Mouse (Mus musculus): ENCODE measurements around the gene Gimap8. TPM values are rescaled to one million over a fixed set of nuclear protein-coding genes. Genes with fewer than 3 reads are reported as not detected.

Gimap8 gene
- total and polyA plus RNA-seq, 3 experiments: 21.6 to 28.5 (median 27.5) TPM

DNA sequence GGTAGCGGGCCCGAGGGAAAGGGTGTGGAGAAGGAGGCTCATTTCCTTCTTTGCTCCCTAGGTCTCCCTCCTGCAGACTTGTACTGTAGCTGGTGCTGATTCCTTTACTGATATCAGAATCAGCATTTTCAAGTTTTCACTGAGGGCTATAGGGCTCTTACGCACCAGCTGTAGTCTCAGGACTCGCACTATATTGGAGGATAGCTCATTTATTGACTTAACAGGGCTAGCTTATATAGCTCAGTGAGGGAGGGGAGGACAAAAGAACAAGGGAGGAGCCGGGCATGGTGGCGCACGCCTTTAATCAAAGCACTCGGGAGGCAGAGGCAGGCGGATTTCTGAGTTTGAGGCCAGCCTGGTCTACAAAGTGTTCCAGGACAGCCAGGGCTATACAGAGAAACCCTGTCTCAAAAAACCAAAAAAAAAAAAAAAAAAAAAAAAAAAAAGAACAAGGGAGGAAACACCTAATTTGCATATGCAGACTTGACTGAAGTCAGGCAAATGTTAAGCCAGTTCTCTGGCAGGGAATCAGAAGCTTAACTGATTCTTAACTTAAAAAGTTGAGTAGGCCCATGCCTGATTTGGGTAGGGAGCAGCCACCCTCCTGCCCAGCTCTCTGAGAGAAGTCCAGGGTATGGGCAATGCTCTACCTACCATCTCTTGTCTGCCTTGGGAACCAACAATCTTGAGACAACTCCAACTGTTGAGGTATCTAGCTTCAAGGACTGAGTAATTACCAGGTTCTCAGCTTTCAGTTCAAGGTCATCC is 27.4 kb downstream of the Gimap8 start:
- in situ Hi-C loops (cut with MboI; ENCODE audit: low pct_ligation_motif_present, low pct_unique_long_range_greater_than_20kb, low sequenced_read_pairs): no loop called here

DNA sequence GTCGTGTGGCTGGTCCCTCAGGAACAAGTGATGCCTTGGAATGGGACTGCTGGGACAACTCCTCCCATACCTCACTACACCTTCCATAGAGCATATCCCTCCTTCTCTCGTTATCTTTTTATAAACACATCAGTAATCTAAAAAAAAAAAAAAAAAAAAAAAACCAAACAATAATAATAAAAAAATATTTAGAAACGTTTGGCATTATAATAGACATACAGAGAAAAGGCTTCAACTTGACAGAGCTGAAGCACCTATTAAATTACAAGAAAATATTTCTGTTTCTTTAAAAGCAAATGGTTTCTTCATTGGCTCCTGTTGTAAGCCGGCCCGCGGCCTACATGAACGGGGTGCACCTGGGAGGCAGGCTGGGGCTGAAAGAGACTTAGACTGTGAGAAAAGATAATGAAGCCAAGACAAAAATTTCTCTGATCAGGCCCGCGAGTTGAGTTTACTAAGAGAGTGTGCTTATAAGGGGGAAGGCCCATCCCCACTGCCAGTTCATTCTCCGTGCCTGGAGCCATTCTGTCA is 28.4 kb downstream of the Gimap8 start:
- Histone ChIP-seq H3K27ac (ENCODE audit: insufficient read depth, low read depth) (peak overlapping the region; percentile 97), H3K9me3 (replicated peaks; ENCODE audit: low read length) (peaks cover 4% of the 10 kb centered on the region), H3K27me3 (replicated peaks) (no peaks in the 10 kb centered on the region), H3K4me3 (replicated peaks in 1 of 3; ENCODE audit: low read depth in 2 of 3, low read length in 2 of 3, poor library complexity in 1 of 3) (peak overlapping the region; percentile 49 to 64 (median 59)), H3K79me2 (replicated peaks; ENCODE audit: control insufficient read depth, extremely low read depth, insufficient read depth, poor library complexity, severe bottlenecking) (peaks cover 22% of the 10 kb centered on the region), H3K4me2 (ENCODE audit: insufficient read depth, low read depth, poor library complexity, severe bottlenecking) (peak overlapping the region; percentile 93), H3K4me1 (ENCODE audit: control insufficient read depth in 1 of 2, insufficient read depth in 2 of 2) (peaks cover 23 to 53% of the 10 kb centered on the region in 2 experiments), H3K36me3 (replicated peaks in 1 of 2; ENCODE audit: control insufficient read depth in 1 of 2, insufficient read depth in 1 of 2, low read length in 1 of 2) (peaks cover 0 to 13% of the 10 kb centered on the region in 2 experiments), H3K9ac (ENCODE audit: insufficient read depth, low read depth) (peak overlapping the region; percentile 89)
- no peak for DNase-seq (ENCODE audit: extremely low read depth)
- dilution Hi-C loops (cut with MboI; ENCODE audit: extremely low pct_ligation_motif_present, extremely low pct_unique_long_range_greater_than_20kb, low sequenced_read_pairs) (no loop called here), in situ Hi-C loops (cut with MboI; ENCODE audit: low pct_ligation_motif_present, low pct_unique_long_range_greater_than_20kb, low sequenced_read_pairs) (no loop called here)
- peak; percentile 64 for TF ChIP-seq ZNF384 (IDR thresholded peaks at IDR 0.05; ENCODE audit: low read depth, low read length)
- TF ChIP-seq UBTF (IDR thresholded peaks at IDR 0.05; ENCODE audit: low read depth, low read length): no peak
- TF ChIP-seq CHD1 (IDR thresholded peaks at IDR 0.05; ENCODE audit: low read depth, low read length): peak; percentile 92
- no peak for TF ChIP-seq CTCF (conservative IDR thresholded peaks at IDR 0.05 in 1 of 2, IDR thresholded peaks at IDR 0.05 in 1 of 2; ENCODE audit: low read depth in 2 of 2, low read length in 2 of 2)

More for the DNA sequence above, 27.4 kb downstream of the Gimap8 start:
- dilution Hi-C loops (cut with MboI; ENCODE audit: extremely low pct_ligation_motif_present, extremely low pct_unique_long_range_greater_than_20kb, low sequenced_read_pairs): no loop called here
- peaks cover 0 to 6% of the 10 kb centered on the region in 2 experiments for H3K36me3 ChIP-seq (replicated peaks in 1 of 2; ENCODE audit: control insufficient read depth in 1 of 2, insufficient read depth in 1 of 2, low read length in 1 of 2)
- peak overlapping the region; percentile 97 for H3K27ac ChIP-seq (ENCODE audit: insufficient read depth, low read depth)
- peak overlapping the region; percentile 78 for H3K9ac ChIP-seq (ENCODE audit: insufficient read depth, low read depth)
- DNase-seq (ENCODE audit: extremely low read depth): no peak
- TF ChIP-seq CTCF (conservative IDR thresholded peaks at IDR 0.05 in 1 of 2, IDR thresholded peaks at IDR 0.05 in 1 of 2; ENCODE audit: low read depth in 2 of 2, low read length in 2 of 2) (no peak), ZC3H11A (IDR thresholded peaks at IDR 0.05; ENCODE audit: low read depth, low read length) (no peak), ETS1 (conservative IDR thresholded peaks at IDR 0.05; ENCODE audit: low read depth, low read length) (peak; percentile 38; the same call in 1 of the 2 replicates), PAX5 (IDR thresholded peaks at IDR 0.05; ENCODE audit: low read length) (no peak), CHD1 (IDR thresholded peaks at IDR 0.05; ENCODE audit: low read depth, low read length) (no peak), TCF12 (IDR thresholded peaks at IDR 0.05; ENCODE audit: low read depth, low read length) (no peak), MAX (IDR thresholded peaks at IDR 0.05; ENCODE audit: low read length) (no peak), NELFE (IDR thresholded peaks at IDR 0.05; ENCODE audit: low read depth, low read length) (0 out of 2 replicates have a peak, but pooled peaks have one; percentile 41), GABPA (IDR thresholded peaks at IDR 0.05; ENCODE audit: insufficient replicate concordance, low read depth, low read length) (no peak), POLR2A (IDR thresholded peaks at IDR 0.05; ENCODE audit: low read depth, low read length) (peak; percentile 49), ZMIZ1 (IDR thresholded peaks at IDR 0.05; ENCODE audit: low read depth, low read length) (no peak), MXI1 (IDR thresholded peaks at IDR 0.05; ENCODE audit: low read depth, low read length) (no peak), HCFC1 (IDR thresholded peaks at IDR 0.05; ENCODE audit: low read depth, low read length) (peak; percentile 36), KAT2A (IDR thresholded peaks at IDR 0.05; ENCODE audit: insufficient replicate concordance, low read length) (no peak), RAD21 (IDR thresholded peaks at IDR 0.05; ENCODE audit: low read depth, low read length) (no peak; the same call in 1 of the 2 replicates), EP300 (IDR thresholded peaks at IDR 0.05; ENCODE audit: low read length) (no peak), SIN3A (IDR thresholded peaks at IDR 0.05; ENCODE audit: low read length) (peak; percentile 11; the same call in 1 of the 2 replicates), ELF1 (IDR thresholded peaks at IDR 0.05; ENCODE audit: low read depth, low read length) (no peak), RCOR1 (conservative IDR thresholded peaks at IDR 0.05; ENCODE audit: low read depth, low read length) (no peak), ZNF384 (IDR thresholded peaks at IDR 0.05; ENCODE audit: low read depth, low read length) (peak; percentile 97), JUN (IDR thresholded peaks at IDR 0.05; ENCODE audit: insufficient read depth, low read depth, low read length) (no peak), NRF1 (IDR thresholded peaks at IDR 0.05; ENCODE audit: low read depth, low read length) (no peak), E2F4 (IDR thresholded peaks at IDR 0.05; ENCODE audit: insufficient replicate concordance, low read depth, low read length) (no peak), MAZ (IDR thresholded peaks at IDR 0.05; ENCODE audit: low read depth, low read length) (no peak), UBTF (IDR thresholded peaks at IDR 0.05; ENCODE audit: low read depth, low read length) (no peak), CHD2 (IDR thresholded peaks at IDR 0.05; ENCODE audit: low read length) (no peak), MAFK (IDR thresholded peaks at IDR 0.05; ENCODE audit: insufficient replicate concordance, low read length) (no peak), USF1 (IDR thresholded peaks at IDR 0.05; ENCODE audit: low read depth, low read length) (no peak), SMC3 (IDR thresholded peaks at IDR 0.05; ENCODE audit: low read depth, low read length) (no peak), ZKSCAN1 (IDR thresholded peaks at IDR 0.05; ENCODE audit: borderline replicate concordance, low read depth, low read length) (no peak), MEF2A (IDR thresholded peaks at IDR 0.05; ENCODE audit: borderline replicate concordance, low read depth, low read length) (no peak; the same call in 1 of the 2 replicates), IRF4 (IDR thresholded peaks at IDR 0.05; ENCODE audit: low read depth, low read length) (no peak; the same call in 1 of the 2 replicates), MYC (IDR thresholded peaks at IDR 0.05; ENCODE audit: low read depth, low read length) (0 out of 2 replicates have a peak, but pooled peaks have one; percentile 20), BHLHE40 (IDR thresholded peaks at IDR 0.05; ENCODE audit: low read depth, low read length) (no peak), USF2 (conservative IDR thresholded peaks at IDR 0.05; ENCODE audit: low read depth, low read length) (no peak), JUND (conservative IDR thresholded peaks at IDR 0.05; ENCODE audit: low read depth, low read length) (no peak; the same call in 1 of the 2 replicates), POLR2AphosphoS2 (IDR thresholded peaks at IDR 0.05; ENCODE audit: low read depth, low read length) (no peak), TBP (conservative IDR thresholded peaks at IDR 0.05; ENCODE audit: low read depth, low read length) (peak; percentile 74; the same call in 1 of the 2 replicates)
- H3K4me3 ChIP-seq (replicated peaks in 1 of 3; ENCODE audit: low read depth in 2 of 3, low read length in 2 of 3, poor library complexity in 1 of 3): peak overlapping the region; percentile 20 to 34 (median 28)
- H3K4me2 ChIP-seq (ENCODE audit: insufficient read depth, low read depth, poor library complexity, severe bottlenecking): peak overlapping the region; percentile 66
- H3K79me2 ChIP-seq (replicated peaks; ENCODE audit: control insufficient read depth, extremely low read depth, insufficient read depth, poor library complexity, severe bottlenecking): peaks cover 20% of the 10 kb centered on the region
- H3K27me3 ChIP-seq (replicated peaks): no peaks in the 10 kb centered on the region
- H3K9me3 ChIP-seq (replicated peaks; ENCODE audit: low read length): peaks cover 4% of the 10 kb centered on the region
- peaks cover 13 to 50% of the 10 kb centered on the region in 2 experiments for H3K4me1 ChIP-seq (ENCODE audit: control insufficient read depth in 1 of 2, insufficient read depth in 2 of 2)
